Mouse (Mus musculus): ENCODE data around the gene Eva1b.
A peak's percentile ranks its signal among the peaks of the same experiment; 100 is the strongest.

Gene Eva1b

DNA sequence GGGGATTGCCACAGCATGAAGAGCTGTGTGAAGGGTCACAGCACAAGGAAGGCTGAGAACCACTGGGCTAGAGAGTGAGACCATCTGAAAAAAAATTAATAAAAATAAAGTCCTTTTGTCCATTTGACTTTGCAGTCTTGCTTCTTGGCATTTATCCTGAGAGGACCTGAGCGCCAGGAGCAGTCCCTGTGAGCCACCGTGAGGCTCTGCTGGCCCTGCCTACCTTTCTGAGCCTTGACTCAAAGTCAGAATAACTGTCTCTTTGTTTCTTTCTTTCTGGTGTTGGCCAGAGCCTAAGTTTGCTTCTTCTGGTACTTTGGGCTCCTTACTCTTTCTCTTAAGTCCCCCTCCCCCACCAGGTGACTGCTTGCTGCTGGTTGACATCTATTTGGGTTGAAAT is 27.0 kb upstream of the Eva1b start:
- no peak for DNase-seq

DNA sequence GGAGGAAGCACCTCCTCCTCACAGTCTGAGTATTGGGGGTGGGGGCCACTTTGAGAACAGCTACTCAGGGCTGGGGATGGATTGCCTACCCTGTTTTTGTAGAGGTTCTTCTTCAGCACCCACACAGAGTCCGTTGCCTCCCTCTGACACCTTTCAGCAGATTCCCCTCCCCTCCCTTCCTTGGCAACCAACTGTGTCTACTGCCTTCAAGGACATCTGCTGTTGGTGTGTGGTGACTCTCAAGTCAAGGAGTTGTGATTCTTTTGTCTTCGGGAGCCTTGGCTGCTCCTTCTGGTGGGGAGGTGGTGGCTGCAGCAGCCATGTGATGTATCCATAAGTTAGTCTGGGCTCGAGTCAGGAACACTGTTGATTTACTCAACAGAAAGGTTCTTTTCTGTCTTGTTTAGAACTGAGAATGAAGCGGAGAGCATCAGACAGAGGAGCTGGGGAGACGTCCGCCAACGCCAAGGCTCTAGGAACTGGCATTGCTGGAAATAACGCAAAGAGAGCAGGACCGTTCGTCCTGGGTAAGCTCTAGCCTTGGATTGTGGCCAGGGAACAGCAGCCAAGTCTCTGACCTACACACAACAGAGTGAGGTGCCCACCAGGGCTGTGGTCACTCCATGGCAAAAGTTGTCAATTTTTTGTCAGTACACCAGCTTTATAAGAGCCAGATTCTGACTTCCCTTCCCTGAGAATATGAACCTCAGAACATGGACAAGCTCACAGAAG is 24.1 kb upstream of the Eva1b start:
- DNase-seq, result no peak

DNA sequence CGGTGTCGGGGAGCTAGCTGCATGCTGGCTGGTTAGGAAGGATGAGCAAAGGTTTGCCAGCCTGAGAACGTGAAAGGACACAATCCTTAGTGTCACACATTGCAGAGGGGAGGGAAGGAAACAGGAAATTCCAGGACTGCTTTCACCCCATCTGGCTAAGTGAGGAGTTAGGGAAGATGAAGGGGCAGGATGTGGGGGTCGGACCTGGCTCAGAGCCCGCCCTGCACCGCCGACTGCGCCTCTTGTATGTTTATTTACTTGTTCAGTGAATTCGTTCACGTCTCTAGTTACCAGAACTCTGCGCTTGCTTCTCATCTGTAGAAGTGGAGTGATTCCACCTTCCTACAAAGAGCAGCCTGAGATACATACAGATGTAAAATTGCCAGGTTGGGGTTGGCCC is 17.0 kb upstream of the Eva1b start:
- DNase-seq, result no peak

DNA sequence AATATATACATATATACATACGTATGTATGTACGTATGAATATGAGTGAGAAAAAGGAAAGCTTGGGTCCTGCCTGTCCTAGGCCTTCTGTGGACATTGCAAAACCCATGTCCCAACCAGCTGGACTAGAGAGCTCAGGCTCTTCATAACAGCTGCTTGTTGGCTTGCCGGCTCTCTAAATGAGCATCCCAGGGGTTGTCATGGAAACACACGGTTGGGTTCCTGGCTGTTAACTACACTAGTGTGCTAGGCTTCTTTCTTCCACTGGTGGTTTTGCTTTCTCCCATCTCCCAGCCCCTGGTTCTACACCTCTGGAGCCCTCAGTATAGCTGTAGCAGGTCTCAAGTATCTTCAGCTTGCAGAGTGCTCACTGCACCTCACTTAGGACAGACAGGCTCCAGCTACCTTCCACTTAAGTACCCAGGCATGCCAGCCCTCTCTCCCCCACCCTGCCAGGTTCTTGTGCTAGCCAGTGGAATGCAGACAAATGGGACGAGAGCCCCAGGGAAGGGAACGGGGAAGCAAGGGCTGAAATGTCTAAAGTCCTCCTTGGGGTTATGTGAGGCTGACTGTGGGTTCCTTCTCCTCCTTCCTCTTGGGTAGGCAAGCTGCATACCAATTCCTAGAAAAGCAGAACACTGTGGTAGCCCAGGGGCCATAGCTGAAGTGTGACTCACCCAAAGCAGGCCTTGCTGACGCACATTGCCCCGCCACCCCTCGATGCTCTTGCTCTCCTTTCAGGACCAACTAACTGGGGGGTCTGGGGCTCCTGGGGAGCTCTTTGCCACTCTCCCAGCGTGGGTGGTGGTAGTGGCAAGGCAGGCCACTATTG is 16.0 kb upstream of the Eva1b start:
- no peak for DNase-seq

DNA sequence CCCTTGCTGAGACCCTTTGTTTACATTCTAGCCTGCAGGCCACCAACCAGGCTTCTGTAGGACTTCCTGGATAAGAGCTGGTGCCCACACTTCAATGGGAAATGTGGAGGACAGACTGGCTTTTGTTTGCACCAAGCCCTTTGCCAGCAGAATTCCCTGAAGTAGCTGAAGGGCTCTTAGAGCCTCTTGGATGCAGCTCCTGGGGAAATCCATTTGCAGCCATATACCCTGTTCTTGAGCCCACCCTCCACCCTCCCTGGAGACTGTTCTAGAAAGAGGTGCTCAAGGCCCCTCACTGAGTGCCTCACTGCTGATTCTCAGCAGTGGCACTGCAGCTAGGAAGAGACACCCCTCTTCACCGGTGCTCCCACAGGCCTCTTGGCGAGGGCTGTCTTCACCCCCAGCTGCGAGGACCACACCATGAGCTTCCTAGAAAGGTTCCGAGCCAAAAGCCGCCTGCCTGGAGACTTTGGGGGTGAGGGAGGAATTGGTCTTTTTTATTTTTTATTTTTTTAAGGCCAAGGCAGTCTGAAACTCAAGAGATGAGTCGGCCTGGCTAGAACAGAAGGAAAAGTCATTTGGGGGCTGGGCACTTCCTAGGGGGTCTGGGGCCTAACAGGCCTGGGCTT is 14.8 kb upstream of the Eva1b start:
- no peak for DNase-seq

- DNase-seq, result no peak
Observed at GRCm38 (mm10) chr4:126134236-126134635, 13.3 kb upstream of the Eva1b start.

GRCm38 (mm10) chr4:126134639-126135038 is 12.9 kb upstream of the Eva1b start:
- DNase-seq, result no peak

DNA sequence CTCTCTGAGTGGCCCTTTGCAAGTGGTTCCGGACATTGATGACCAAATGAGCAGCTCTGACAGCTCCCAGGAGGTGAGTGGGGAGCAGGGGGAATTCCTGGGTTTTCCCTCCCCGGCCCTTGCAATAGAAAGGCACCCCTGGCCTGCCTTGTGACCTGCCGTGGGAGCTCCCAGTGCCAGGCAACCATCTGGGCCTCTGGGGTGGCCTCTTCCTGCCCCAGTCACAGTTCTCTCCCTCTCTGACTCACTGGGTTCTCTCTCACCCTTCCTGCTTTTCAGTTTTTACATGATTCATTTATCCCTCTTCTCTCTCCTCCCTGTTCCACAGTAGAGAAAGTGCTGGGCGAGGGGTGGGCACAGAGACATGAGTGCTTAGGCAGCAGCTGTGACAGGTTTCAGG is 9.8 kb upstream of the Eva1b start:
- no peak for DNase-seq

DNA sequence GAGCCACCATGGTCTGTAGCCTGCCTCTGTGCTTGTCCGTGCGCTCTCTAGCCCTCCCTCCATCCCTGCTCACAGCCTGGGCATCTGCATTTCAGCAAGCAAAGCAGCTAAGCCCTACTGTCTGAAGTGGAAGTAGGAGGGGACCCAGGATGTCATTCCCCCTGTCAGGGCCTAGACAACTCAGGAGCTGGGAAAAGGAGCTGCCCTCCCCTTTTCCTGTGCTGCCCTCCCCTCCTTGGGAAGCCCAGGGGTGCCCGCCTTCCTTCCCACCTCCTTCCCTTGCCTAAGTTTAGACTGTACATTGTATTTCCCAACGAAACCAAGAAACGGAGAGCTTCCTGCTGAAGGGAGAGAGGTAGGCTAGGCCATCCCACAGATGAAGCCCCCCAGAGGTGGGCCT is 6.5 kb upstream of the Eva1b start:
- no peak for DNase-seq

- DNase-seq, result no peak
Observed at GRCm38 (mm10) chr4:126145396-126145795, 2.1 kb upstream of the Eva1b start.

GRCm38 (mm10) chr4:126146974-126147532 is 491 bp upstream of the Eva1b start:
- DNase-seq, result no peak

- DNase-seq, result peak; percentile 78 to 85
Observed at GRCm38 (mm10) chr4:126148161-126148961, 817 bp downstream of the Eva1b start.

- peak in 1 of 2 experiments; percentile 27 for DNase-seq
Observed at GRCm38 (mm10) chr4:126149041-126149676, 1.6 kb downstream of the Eva1b start.

GRCm38 (mm10) chr4:126149798-126150197 is 2.3 kb downstream of the Eva1b start:
- no peak for DNase-seq

GRCm38 (mm10) chr4:126150297-126150948 is 2.9 kb downstream of the Eva1b start:
- DNase-seq, result no peak

DNA sequence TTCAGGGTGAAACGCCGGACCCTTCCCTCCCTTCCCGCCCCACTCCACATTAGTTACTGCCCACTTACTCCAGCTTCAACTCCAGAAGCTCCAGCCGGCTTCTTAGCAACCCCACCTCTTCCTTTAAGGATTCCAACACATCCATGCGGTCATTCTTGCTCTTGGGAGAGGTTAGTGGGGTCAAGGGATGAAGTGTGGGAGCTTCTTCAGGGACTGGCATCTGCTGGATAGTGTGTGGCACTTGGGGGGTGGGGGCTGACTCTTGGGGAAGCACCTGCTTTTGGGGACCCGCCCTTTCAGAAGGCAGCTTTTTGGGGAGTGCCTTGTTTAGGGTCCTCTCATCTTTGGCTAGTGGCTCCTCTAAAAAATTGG is 3.4 kb downstream of the Eva1b start:
- DNase-seq, result no peak

DNA sequence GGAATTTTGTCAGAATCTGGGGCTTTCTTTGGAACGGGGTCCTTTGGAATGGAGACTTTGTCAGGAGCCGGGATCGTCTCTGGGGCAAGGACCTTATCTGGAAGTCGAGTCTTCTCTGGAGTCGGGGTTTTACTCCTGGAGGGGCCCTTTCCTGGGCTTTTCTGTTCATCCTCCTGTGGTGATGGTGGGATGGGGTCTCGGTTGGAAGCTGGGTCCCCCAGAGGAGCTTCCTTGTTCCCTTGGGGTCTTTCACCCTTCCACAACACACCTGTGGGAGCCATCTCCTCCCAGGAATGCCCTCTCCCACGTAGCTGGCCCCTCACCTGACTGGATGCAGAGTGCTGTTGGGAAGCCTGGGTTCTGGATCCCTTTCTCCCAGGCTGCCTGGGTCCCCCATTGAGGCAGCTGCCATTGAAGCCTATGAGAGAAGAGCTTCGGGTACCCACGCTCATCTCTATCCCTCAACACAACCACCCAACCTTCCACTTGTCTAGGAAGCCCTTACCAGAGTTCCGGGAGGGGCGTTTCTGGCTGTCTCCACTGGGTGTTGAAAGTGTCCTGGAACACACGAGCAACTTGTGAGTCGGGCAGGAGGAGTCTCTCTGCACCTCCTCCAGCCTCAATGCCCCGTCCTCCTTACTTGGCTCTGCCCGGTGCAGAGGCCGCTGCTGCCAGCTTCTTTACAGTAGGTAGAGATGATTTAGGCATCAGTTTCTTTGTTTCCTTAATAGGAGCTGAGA is 4.3 kb downstream of the Eva1b start:
- DNase-seq, result no peak

GRCm38 (mm10) chr4:126152864-126153263 is 5.3 kb downstream of the Eva1b start:
- no peak for DNase-seq

DNA sequence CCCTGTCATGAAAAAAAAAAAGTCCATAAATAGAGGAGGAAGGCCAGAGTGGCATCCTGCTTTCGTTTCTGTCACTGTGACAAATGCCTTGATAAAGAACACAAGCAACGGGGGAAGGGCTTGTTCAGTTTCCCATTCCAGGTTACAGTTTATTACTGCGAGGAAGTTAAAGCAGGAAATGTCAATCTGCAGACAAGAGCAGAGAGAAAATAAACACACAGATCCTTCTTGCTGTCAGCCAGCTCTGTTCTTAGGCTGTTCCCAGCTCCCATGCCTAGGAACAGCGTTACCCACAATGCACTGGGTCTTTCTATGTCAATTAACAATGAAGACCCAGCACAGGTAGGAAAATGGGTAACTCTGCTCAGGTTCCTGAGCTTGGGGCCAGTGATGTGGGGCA is 7.6 kb downstream of the Eva1b start:
- DNase-seq, result no peak

GRCm38 (mm10) chr4:126155869-126156268 is 8.3 kb downstream of the Eva1b start:
- no peak for DNase-seq

- peak in 1 of 2 experiments; percentile 33 for DNase-seq
Observed at GRCm38 (mm10) chr4:126156617-126157016, 9.1 kb downstream of the Eva1b start.

Measured in thymus, postnatal 36 days (tissue).